Mouse (Mus musculus) embryonic facial prominence, embryonic 12.5 days (tissue): ENCODE measurements around the gene Gm3286. TPM values are rescaled to one million over a fixed set of nuclear protein-coding genes. Genes with fewer than 3 reads are reported as not detected.
"Not testable (repeated sequence)": the region's sequence is repeated elsewhere in the genome, so short reads cannot be mapped to it uniquely, and the experiment has no call there.

Experiments
- ATAC-seq: fragments of 200-750 bp; cut with Nextera tagmentation; 2 replicates; pipeline ENCODE4 v1.8.0; 2017; ENCODE audit not compliant: insufficient number of reproducible peaks, insufficient read depth, low FRiP score, low TSS enrichment
- H3K27ac ChIP-seq: fragments of 300-500 bp; sonication (generic); 2 replicates; pipeline ENCODE4 v1.5.1; 2016; ENCODE audit warnings: mild to moderate bottlenecking
- H3K27me3 ChIP-seq: fragments of 300-500 bp; sonication (generic); 2 replicates; pipeline ENCODE4 v1.6.1; 2016; ENCODE audit warnings: mild to moderate bottlenecking, moderate library complexity
- H3K36me3 ChIP-seq: fragments of 300-500 bp; sonication (generic); 2 replicates; pipeline ENCODE4 v1.6.1; 2016; ENCODE audit warnings: mild to moderate bottlenecking
- H3K4me1 ChIP-seq: fragments of 300-500 bp; sonication (generic); 2 replicates; pipeline ENCODE4 v1.6.1; 2016
- H3K4me2 ChIP-seq: fragments of 300-500 bp; sonication (generic); replicated peaks from 2 replicates; pipeline ENCODE4 v1.6.1; 2016; ENCODE audit warnings: mild to moderate bottlenecking, moderate library complexity
- H3K4me3 ChIP-seq: fragments of 300-500 bp; sonication (generic); 2 replicates; pipeline ENCODE4 v1.5.1; 2016; ENCODE audit warnings: mild to moderate bottlenecking
- H3K9ac ChIP-seq: fragments of 300-500 bp; sonication (generic); 2 replicates; pipeline ENCODE4 v1.6.1; 2016; ENCODE audit warnings: mild to moderate bottlenecking, moderate library complexity
- H3K9me3 ChIP-seq: fragments of 300-500 bp; sonication (generic); 2 replicates; pipeline ENCODE4 v1.6.1; 2016; ENCODE audit warnings: mild to moderate bottlenecking, moderate library complexity
- polyA plus RNA-seq: library from polyadenylated mRNA; unstranded; fragments of >200 nt; fragmentation: Nextera tagmentation; extraction: Ambion mirVana; gene quantifications from 2 replicates; pipeline ENCODE4 v1.2.1, GENCODE M21; 2016

Gm3286 gene
- polyA plus RNA-seq = not detected in 2 replicates

DNA sequence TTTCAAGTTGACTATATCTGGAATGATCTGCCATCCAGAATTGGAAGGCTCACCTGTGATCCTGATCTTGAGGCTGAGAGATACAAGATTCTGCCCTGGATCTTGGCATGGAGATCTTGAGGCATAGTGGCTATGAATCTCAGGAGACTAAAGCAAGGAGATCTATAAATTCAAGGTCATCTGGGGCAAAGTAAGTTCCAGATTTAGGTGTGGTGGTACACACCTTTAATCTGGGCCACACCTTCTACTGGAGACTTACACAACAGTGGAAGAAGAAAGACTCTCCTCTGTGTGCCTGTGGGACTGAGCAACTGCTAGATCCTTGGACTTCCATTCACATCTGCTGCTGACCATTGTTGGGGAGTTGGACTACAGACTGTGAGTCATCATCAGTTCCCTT is at the start of gene Gm3286:
TSS of gene Gm3286 (plus strand) at position 301 of the 400 bp plus-strand sequence.
- not testable (repeated sequence) for ATAC-seq

More for the DNA sequence above, at the start of gene Gm3286:
- H3K27me3 ChIP-seq, H3K36me3 ChIP-seq, H3K4me3 ChIP-seq, H3K9ac ChIP-seq, H3K9me3 ChIP-seq, H3K4me2 ChIP-seq, H3K4me1 ChIP-seq, H3K27ac ChIP-seq: not testable (repeated sequence)

Other genes starting within 250 kb of the Gm3286 start
- gene Gm10424, start 238.0 kb upstream of the Gm3286 start, polyA plus RNA-seq = not detected in 2 replicates
- gene Gm3259, start 204.8 kb upstream of the Gm3286 start, polyA plus RNA-seq = not detected in 2 replicates
- gene D5Ertd577e, start 54.0 kb upstream of the Gm3286 start, polyA plus RNA-seq = not detected in 2 replicates
- gene Gm7971, start 84.1 kb downstream of the Gm3286 start, polyA plus RNA-seq = not detected in 2 replicates
- gene Gm7978, start 225.4 kb downstream of the Gm3286 start, polyA plus RNA-seq = not detected in 2 replicates
- gene Gm7982, start 231.3 kb downstream of the Gm3286 start, polyA plus RNA-seq = not detected in 2 replicates